Mouse (Mus musculus) inflammation-experienced regulatory T-cells, adult 6 months (primary cell): ENCODE data around the gene Slc31a1. TPM values are rescaled to one million over a fixed set of nuclear protein-coding genes. Genes with fewer than 3 reads are reported as not detected.

Source experiments
- polyA plus RNA-seq, 3 experiments: library from polyadenylated mRNA; unstranded; fragments of 100-300 nt; shearing (Covaris generic); gene quantifications; one replicate each; pipeline ENCODE4 v1.2.1; 2017

Gene Slc31a1
- polyA plus RNA-seq, 3 experiments from 2014 or later: 6.4 to 12.8 (median 9.3) TPM

Other genes with a start within 250 kb of the Slc31a1 start
- gene Mup21, start 209.9 kb upstream of the Slc31a1 start, polyA plus RNA-seq: not detected
- gene Zfp37, start 129.7 kb upstream of the Slc31a1 start, polyA plus RNA-seq: not detected
- 10 to 100 TPM in 1 of 3 experiments, 1 to 10 TPM in 2; 7.7 to 11.0 (median 9.0) TPM for gene Slc31a2, start 98.2 kb upstream of the Slc31a1 start, polyA plus RNA-seq
- gene Fkbp15, start 179 bp upstream of the Slc31a1 start, polyA plus RNA-seq: 10 to 100 TPM; 32.4 to 50.1 (median 47.2) TPM
- gene Cdc26, start 47.9 kb downstream of the Slc31a1 start, polyA plus RNA-seq: 10 to 100 TPM; 67.8 to 86.2 (median 80.3) TPM
- gene Prpf4, start 48.1 kb downstream of the Slc31a1 start, polyA plus RNA-seq: 10 to 100 TPM; 17.8 to 22.8 (median 20.7) TPM
- not detected for gene Rnf183, start 74.5 kb downstream of the Slc31a1 start, polyA plus RNA-seq
- under 1 TPM in 2 of 3 experiments, not detected in 1; 0.38 to 0.99 TPM for gene Wdr31, start 110.2 kb downstream of the Slc31a1 start, polyA plus RNA-seq
- gene Bspry, start 119.3 kb downstream of the Slc31a1 start, polyA plus RNA-seq: 1 to 10 TPM; 1.3 to 3.2 (median 1.9) TPM
- gene Hdhd3, start 142.7 kb downstream of the Slc31a1 start, polyA plus RNA-seq: 1 to 10 TPM; 1.6 to 2.0 (median 1.8) TPM
- 10 to 100 TPM; 75.5 to 92.5 (median 76.8) TPM for gene Alad, start 159.2 kb downstream of the Slc31a1 start, polyA plus RNA-seq
- gene Pole3, start 164.3 kb downstream of the Slc31a1 start, polyA plus RNA-seq: 10 to 100 TPM; 28.8 to 36.2 (median 36.2) TPM
- under 1 TPM in 2 of 3 experiments, not detected in 1; 0.40 to 0.44 TPM for gene 4933430I17Rik, start 164.6 kb downstream of the Slc31a1 start, polyA plus RNA-seq
- gene Rgs3, start 199.1 kb downstream of the Slc31a1 start, polyA plus RNA-seq: 10 to 100 TPM; 50.8 to 68.5 (median 62.7) TPM